Mouse (Mus musculus) adrenal gland, postnatal 4 days (tissue): Measurements from ENCODE around the gene Olfr1414. TPM values are rescaled to one million over a fixed set of nuclear protein-coding genes. Genes with fewer than 3 reads are reported as not detected.
"Not testable (repeated sequence)": the region's sequence is repeated elsewhere in the genome, so short reads cannot be mapped to it uniquely, and the experiment has no call there.

Experiments used
- DNase-seq, 2 experiments: peaks; one replicate each; pipeline ENCODE4 v3.0.0; 2021 to 2022; ENCODE audit warnings: low spot score in 2 of 2, mixed read lengths in 2 of 2
- long read RNA-seq, 2 experiments: library from polyadenylated mRNA; stranded (forward); transcript quantifications; one replicate each; pipeline ENCODE4 v2.0.0; 2021
- microRNA-seq: library from miRNA; unstranded; fragments of <30 nt; microRNA quantifications from one replicate; pipeline ENCODE4 v1.2.0, GENCODE M21; 2021
- total RNA-seq, 2 experiments: library from RNA; stranded (reverse); gene quantifications; 2 replicates each; pipeline ENCODE4 v1.2.3; 2021

Olfr1414 gene
- under 1 TPM in 1 of 2 experiments, not detected in 1; 0.08 TPM for total RNA-seq
- long read RNA-seq, experiment 1 = 0 reads
- long read RNA-seq, experiment 2 = 0 reads

DNA sequence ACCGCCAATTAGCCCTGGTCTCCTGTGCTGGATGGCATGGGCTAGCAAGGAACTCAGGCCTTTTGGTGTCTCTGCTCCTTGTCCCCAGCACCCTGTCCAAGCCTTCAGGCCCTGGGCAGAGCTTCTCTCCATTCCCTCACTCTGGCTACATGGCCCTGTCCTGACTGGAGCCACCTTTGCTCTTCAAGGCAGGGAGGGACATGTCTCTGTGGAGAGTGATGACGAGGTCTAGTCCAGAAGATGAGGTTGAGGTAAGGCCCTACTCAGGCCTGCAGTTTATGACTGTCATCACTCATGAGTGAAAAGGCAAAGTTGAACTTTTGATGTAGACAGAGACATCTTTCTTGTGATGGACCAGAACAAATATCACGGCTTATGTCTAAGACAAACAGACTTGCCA lies at the start of gene Olfr1414:
Olfr1414 (minus strand) TSS at position 101 of the 400 bp plus-strand sequence.
- no peak for DNase-seq

DNA sequence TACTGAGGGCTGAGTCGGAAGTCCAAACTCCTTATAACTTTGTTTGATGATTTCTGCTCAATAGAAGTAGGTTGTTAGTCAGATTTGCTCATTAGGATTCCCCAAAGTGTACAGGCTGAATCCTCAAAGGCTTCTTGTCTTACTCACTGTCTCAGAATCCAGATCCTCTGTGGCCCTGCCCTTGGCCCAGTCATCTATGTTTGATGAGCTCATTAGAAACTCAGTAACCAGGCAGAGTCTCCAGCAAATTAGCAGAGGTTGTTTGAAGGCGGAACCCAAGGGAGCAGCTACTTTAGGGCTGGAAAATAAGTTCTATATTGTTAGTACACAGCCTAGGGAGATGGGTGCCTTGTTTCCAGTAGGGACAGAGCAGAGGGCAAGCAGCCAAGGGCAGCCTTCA lies 27.5 kb upstream of the Olfr1414 start:
- no peak for DNase-seq

DNA sequence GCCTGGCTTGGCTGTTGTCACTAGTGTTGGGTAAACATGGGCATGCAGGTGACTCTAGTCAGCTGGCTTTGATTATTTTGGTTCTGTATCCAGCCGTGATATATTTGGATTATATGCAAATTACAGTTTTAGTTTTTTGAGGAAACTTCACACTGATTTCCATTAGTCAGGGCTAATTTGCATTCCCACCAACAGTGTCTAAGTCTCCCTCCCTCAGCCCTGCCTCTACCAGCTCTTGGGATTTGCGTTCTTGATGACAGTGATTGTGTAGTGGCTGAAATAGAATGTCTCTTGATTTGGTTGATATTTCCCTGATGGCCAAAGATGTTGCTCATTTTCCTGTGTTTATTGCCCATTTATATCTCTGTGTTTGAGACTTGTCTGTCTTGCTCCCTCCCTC lies 20.6 kb upstream of the Olfr1414 start:
- no peak for DNase-seq

DNA sequence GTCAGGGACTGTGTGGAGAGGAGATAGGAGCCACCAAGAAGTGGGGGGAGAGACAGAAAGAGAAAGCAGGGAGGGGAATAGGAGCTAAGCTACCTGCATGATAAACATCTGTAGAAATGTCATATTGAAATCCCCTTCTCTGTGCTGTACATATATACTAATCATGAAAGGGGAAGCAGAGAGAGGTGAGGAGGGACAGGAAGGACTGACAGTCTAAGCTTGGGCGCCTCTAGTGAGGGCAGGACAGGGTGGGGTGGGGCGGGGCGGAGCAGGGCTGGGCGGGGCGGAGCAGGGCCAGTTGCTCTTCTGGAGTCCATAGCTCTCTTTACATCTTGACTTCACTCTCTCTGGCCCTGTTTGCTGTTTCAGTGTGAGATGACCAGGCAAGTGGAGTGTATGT lies 18.5 kb upstream of the Olfr1414 start:
- DNase-seq = no peak

DNA sequence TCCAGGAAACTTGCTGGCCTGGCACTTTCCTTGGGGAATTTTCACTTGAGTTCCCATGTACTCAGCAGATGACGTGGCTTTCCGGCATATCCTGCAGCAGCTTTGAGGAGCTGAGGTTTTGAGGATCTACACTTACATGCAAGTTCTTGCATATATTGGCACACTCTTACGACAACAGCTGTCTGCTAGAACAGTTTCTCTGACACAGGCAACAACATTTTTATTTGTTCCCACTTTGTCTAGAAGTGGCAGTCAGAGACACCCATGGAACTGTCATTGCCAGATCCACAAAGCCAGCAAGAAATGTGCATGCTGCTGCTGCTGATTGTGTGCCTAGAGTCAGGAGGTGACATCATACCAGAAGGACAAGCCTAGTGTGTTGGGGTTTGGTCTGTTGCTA lies 5.3 kb upstream of the Olfr1414 start:
- no peak for DNase-seq

DNA sequence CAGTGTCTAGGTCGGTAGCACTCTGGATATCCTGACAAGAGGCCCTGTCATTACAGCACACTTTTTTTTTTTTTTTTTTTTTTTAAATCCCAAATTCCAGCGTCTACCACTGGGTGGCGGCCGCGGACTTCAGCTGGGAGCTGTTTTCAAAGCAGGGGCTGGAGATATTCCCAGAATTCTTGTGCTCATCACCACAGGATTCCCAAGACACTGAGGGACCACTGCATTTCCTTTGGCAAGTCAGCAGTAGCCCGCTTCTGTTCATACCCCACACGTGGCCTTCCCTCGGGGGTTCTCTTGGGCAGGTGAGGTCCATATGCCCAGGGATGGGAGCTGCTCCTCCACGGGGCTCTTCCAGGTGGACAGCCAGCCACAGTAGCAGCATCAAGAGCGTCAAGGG lies 2.9 kb upstream of the Olfr1414 start:
- DNase-seq = no peak

DNA sequence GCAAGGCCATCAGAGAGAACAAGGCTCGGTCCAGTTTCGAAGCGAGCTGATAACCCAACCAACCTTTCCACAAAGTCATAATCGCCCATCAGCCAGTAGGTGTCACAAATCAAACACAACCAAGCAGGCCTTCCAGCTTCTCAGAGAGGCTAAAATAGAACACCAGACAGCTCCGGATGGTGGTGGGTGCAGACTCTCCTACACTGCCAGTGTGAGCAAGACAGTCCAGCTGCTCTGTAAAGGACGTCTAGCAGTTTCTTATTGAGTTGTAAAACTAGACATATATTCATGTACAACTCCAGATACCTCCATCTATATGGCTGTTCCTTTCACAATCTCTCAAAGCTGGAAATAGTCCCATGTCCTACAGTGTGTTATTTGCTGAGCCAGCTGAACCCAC lies 585 bp upstream of the Olfr1414 start:
- no peak for DNase-seq

DNA sequence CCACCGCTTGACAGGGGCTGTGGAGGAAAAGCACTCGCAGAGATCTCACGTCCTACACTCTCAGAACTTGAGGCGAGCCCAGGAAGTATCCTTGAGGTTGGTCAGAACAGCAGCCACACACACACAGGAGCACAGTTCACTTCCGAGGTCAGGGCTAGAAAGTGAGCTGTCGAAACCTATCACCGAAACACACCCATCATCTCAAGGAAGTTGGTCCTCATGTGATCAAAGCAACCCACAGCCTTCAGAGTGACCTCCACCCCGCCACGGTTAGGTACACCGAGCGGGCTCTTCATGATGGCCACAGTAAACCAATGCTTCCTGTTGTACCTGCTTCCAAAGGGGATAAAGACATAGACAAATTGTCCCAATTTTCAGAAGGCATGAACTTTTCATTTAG lies 3.1 kb downstream of the Olfr1414 start:
- no peak for DNase-seq

DNA sequence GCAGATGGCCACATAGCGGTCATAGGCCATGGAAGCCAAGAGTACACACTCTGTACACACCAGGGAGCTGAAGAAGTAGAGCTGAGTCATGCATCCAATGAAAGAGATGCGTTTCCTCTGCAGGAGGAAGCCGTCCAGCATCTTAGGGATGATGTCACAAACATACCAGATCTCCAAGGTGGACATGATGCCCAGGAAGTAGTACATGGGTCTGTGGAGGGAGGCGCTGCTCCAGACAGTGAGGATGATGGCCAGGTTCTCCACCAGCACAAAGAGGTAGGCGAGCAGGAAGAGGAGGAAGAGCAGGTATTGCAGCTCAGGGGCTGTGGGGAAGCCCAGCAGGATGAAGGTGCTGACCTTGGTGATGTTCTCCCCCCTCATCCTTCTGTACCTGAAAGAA lies 6.8 kb downstream of the Olfr1414 start:
- not testable (repeated sequence) for DNase-seq

DNA sequence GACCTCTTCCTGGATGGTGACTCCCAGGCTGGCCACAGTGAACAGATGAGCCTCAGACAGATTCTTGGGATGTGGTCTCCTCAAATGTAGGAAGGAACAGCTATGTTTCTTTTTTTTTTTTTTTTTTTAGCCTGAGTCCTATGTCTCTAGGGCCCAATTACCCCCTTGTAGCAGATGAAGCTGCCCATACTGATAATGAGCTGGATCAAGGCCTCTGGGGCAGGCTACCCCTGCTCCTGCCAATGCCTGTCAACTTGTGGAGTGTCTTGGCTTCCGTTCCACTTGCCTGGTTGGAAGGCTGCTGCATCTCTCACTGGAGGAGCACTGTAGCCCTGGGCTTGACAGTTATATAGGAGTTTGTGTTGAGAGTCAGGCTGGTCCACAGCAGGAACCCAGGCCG lies 22.5 kb downstream of the Olfr1414 start, which contains the start of gene Olfr1415:
Olfr1415 (minus strand) TSS at position 101 of the 400 bp plus-strand sequence.
- DNase-seq = no peak

DNA sequence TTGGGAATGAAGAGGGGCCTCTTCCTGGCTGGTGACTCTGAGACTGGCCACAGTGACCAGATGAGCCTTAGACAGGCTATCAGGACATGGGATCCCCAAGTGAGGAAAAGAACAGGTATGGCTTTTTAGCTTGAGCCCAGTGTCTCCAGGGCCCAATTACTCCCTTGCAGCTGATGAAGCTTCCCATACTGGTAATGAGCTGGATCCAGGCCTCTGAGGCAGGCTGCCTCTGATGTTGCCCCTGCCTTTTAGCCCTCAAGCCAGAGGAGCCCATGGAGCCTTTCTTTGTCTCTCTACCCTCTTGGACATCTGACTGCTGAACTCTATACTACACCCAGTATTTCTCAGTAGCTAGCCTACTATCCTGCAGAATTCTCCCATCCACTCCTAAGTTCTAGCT lies 33.4 kb downstream of the Olfr1414 start, which contains the start of gene Olfr1416:
Olfr1416 (minus strand) TSS at position 101 of the 400 bp plus-strand sequence.
- DNase-seq = no peak

DNA sequence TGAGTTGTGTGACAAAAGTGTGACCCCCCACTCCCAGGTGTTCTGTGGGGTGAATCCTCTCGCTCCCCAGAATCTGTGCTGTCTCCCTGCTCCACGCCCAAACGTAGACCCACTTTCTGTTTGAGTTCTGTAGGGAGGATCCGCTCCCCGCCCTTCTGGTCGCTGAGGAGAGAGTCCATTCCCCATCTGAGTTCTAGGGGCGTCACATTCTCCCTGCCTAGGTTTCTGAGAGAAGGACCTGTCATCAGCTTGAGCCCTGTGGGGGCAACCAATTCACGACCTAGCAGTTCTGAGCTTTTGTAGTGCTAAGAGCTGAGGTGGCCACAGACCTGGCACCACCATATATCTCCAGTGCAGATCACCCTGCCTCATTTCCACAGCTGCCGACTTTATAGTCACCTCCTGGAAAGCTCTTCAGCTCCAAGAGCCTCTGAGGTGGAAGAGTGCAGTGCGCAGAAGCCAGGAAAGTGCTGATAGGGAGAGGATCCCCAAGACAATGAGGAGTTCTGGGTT lies 44.3 kb downstream of the Olfr1414 start:
- DNase-seq = no peak

DNA sequence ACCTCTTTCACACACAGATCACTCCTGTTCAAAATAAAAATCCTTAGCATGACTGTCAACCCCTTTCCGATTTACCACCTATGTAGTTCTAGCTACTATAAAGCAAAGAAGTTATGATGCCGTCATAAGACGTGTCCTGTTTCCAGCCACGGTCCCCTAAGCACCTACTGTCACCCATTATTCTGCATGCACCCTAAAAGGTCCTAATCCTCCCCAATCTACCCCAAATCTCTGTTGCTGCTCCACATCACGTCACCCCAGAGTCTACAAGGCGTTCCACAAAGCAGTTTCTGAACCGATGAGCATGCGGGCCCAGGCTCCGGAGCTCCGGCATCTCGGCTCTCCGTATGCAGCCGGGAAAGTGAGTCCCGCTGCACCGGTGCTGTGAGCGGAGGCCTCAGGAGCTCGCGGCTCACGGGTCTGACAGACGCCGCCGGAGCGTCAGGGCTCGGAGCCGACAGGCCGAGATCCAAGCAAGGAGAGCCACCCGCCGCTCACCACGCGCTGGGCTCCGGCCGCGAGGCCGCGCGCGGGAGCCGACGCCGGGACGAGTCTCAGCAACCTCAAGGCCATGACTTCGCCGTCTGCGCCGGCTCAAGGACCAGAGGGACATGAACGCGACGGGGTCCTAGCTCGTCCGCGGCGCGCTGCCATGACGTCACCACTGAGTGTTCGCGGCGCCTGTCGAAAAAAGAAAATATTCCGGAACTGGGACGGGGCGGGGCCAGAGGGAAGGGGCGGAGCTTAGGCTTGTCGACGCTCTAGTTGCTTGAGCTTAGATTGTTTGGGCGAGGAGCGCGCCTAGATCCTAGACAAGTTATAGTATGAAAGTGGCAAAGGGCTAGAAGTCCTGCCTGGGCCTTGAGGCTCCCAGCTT lies 45.1 kb downstream of the Olfr1414 start, which contains the start of gene Ndufa10:
Ndufa10 (minus strand) TSS at position 696 of the 877 bp plus-strand sequence.
- DNase-seq = peak; percentile 88 to 89

DNA sequence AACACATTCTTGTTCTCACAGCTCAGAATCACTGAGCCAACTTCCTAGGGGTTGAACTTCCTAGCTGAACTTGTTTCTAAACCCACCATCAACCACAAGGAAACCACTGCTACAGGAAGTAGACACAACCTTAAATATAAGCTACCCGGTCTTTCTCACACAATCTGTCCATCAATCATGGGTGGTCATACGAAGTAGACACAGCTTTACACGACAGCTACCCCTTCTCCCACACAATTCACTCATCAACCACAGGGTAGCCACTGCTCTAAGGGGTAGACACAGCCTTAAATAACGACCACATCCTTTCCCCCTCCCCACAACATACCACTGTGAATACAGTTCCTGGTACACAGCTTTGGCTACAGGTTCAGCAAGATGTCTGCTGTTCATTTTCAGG lies 49.6 kb downstream of the Olfr1414 start:
- no peak for DNase-seq

DNA sequence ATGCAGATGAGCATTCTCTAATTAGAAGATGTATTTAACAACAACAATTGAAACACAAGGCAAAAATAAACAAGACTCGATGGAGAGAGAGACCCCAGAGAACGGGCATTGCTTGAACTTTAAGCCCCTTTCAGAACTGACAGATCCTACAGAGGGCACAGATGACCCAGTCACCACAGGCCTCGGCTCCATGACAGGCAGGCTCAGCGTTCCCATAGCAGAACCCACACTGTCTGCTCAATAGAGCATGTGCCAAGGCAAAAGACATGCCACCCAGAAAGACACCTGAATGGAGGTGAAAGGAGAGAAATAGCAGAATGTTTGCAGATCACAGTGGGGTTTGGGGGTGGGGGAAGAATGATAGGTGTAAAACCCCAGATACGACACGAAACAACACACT lies 60.0 kb downstream of the Olfr1414 start:
- no peak for DNase-seq

DNA sequence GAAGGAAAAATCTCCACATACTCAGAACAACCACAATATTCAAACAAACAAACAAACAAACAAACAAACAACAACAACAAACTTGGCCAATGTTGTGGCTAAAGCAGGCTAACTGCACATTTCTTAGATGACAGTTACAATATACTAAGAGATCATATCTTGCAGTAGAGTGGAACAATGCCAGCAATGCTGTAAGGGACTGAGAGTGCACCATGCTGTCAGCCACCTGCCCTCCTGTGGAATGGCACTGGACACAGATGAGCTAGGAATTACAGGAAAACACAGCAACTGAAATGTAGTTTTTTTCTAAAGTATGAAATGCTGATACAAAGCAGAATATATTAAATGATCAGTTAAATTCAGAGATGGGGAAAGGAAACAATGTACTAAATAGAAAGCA lies 60.7 kb downstream of the Olfr1414 start:
- DNase-seq = no peak

Small RNA genes within 50 kb of the gene (microRNA-seq; reads per million reads assigned to microRNA genes)
- gene Mir6900 = 3.2 reads per million, percentile 8 among the genes with 10 or more reads in this experiment

Other genes with a start within 250 kb of the Olfr1414 start
- gene Ndufa10, start 44.8 kb downstream of the Olfr1414 start, total RNA-seq = 100 to 1,000 TPM; 250 to 282 TPM
- not detected for gene Olfr1416, start 33.5 kb downstream of the Olfr1414 start, total RNA-seq
- not detected for gene Olfr1415, start 22.6 kb downstream of the Olfr1414 start, total RNA-seq
- gene Olfr1413, start 52.7 kb upstream of the Olfr1414 start, total RNA-seq = not detected
- not detected for gene Olfr1412, start 67.1 kb upstream of the Olfr1414 start, total RNA-seq
- not detected for gene Olfr1411, start 75.8 kb upstream of the Olfr1414 start, total RNA-seq
- not detected for gene Olfr1410, start 87.1 kb upstream of the Olfr1414 start, total RNA-seq
- gene Olfr12, start 99.1 kb upstream of the Olfr1414 start, total RNA-seq = not detected
- 100 to 1,000 TPM; 292 to 315 TPM for gene Cops9, start 123.3 kb upstream of the Olfr1414 start, total RNA-seq
- gene Otos, start 130.2 kb upstream of the Olfr1414 start, total RNA-seq = under 1 TPM; 0.34 to 0.59 TPM